Mouse (Mus musculus) gastrocnemius, postnatal 10 days (tissue): ENCODE results near the gene Pkdrej. TPM values are rescaled to one million over a fixed set of nuclear protein-coding genes. Genes with fewer than 3 reads are reported as not detected.
"Not testable (repeated sequence)": the region's sequence is repeated elsewhere in the genome, so short reads cannot be mapped to it uniquely, and the experiment has no call there.

Experiments
- DNase-seq: peaks from one replicate; pipeline ENCODE4 v3.0.0; 2021; ENCODE audit warnings: mixed read lengths
- total RNA-seq, 2 experiments: library from RNA; stranded (reverse); gene quantifications; 2 replicates each; pipeline ENCODE4 v1.2.3; 2021

Gene Pkdrej
- total RNA-seq, 2 experiments from 2014 or later: 0.20 to 0.31 TPM

- no peak for DNase-seq
These were observed 12.4 kb downstream of the Pkdrej start for GRCm38 (mm10) chr15:85809091-85809490.

GRCm38 (mm10) chr15:85808434-85808833, 13.1 kb downstream of the Pkdrej start:
- no peak for DNase-seq

GRCm38 (mm10) chr15:85808031-85808430, 13.5 kb downstream of the Pkdrej start:
- DNase-seq: no peak

- DNase-seq: no peak
These were observed 14.1 kb downstream of the Pkdrej start for GRCm38 (mm10) chr15:85807404-85807803.

GRCm38 (mm10) chr15:85806886-85807285, 14.6 kb downstream of the Pkdrej start:
- DNase-seq: no peak

- no peak for DNase-seq
These were observed 18.6 kb downstream of the Pkdrej start for GRCm38 (mm10) chr15:85802931-85803330.

GRCm38 (mm10) chr15:85798676-85799075, 22.9 kb downstream of the Pkdrej start:
- DNase-seq: no peak

GRCm38 (mm10) chr15:85795516-85795915, 26.0 kb downstream of the Pkdrej start:
- no peak for DNase-seq

- DNase-seq: peak; percentile 59
These were observed 28.7 kb downstream of the Pkdrej start for GRCm38 (mm10) chr15:85792819-85793218.

- no peak for DNase-seq
These were observed 30.1 kb downstream of the Pkdrej start for GRCm38 (mm10) chr15:85791449-85791848.

GRCm38 (mm10) chr15:85788633-85789032, 32.9 kb downstream of the Pkdrej start:
- DNase-seq: no peak

- DNase-seq: no peak
These were observed 33.5 kb downstream of the Pkdrej start for GRCm38 (mm10) chr15:85788051-85788450.

GRCm38 (mm10) chr15:85787482-85787881, 34.1 kb downstream of the Pkdrej start:
- DNase-seq: no peak

- DNase-seq: no peak
These were observed 34.8 kb downstream of the Pkdrej start for GRCm38 (mm10) chr15:85786711-85787110.

- DNase-seq: no peak
These were observed 37.2 kb downstream of the Pkdrej start for GRCm38 (mm10) chr15:85784341-85784740.

GRCm38 (mm10) chr15:85783146-85783545, 38.4 kb downstream of the Pkdrej start:
- DNase-seq: no peak

- not testable (repeated sequence) for DNase-seq
These were observed 42.6 kb downstream of the Pkdrej start for GRCm38 (mm10) chr15:85778891-85779290.

GRCm38 (mm10) chr15:85776771-85777170, 44.8 kb downstream of the Pkdrej start:
- DNase-seq: no peak

GRCm38 (mm10) chr15:85776241-85776640, 45.3 kb downstream of the Pkdrej start:
- no peak for DNase-seq

- no peak for DNase-seq
These were observed 46.5 kb downstream of the Pkdrej start for GRCm38 (mm10) chr15:85775001-85775400.

- no peak for DNase-seq
These were observed 47.1 kb downstream of the Pkdrej start for GRCm38 (mm10) chr15:85774419-85774818.

- no peak for DNase-seq
These were observed 49.3 kb downstream of the Pkdrej start for GRCm38 (mm10) chr15:85772146-85772740.

GRCm38 (mm10) chr15:85771306-85772121, 50.0 kb downstream of the Pkdrej start:
- DNase-seq: no peak

- DNase-seq: no peak
These were observed 52.5 kb downstream of the Pkdrej start for GRCm38 (mm10) chr15:85768991-85769390.
